Mouse (Mus musculus) c-Kit-positive CD71-positive TER-119-negative erythroid progenitor cells, embryonic 14.5 days (primary cell): Measurements from ENCODE around the gene Gpr158.
A peak's percentile ranks its signal among the peaks of the same experiment; 100 is the strongest.
"Not testable (repeated sequence)": the region's sequence is repeated elsewhere in the genome, so short reads cannot be mapped to it uniquely, and the experiment has no call there.

ENCODE experiments used
- DNase-seq: peaks from one replicate; pipeline ENCODE4 v3.0.0-alpha.2; 2013; ENCODE audit warnings: low read depth

The Gpr158 gene

GRCm38 (mm10) chr2:21367345-21368111 lies at the start of gene Gpr158:
Gene Gpr158 (plus strand): TSS chr2:21367542.
- peak; percentile 37 for DNase-seq

- DNase-seq: no peak
These were observed 23.5 kb upstream of the Gpr158 start for GRCm38 (mm10) chr2:21343821-21344220.

GRCm38 (mm10) chr2:21368351-21369170 lies 1.2 kb downstream of the Gpr158 start:
- no peak for DNase-seq

- no peak for DNase-seq
These were observed 1.8 kb downstream of the Gpr158 start for GRCm38 (mm10) chr2:21369171-21369485.

- DNase-seq: no peak
These were observed 2.2 kb downstream of the Gpr158 start for GRCm38 (mm10) chr2:21369556-21369955.

GRCm38 (mm10) chr2:21379516-21379915 lies 12.2 kb downstream of the Gpr158 start:
- DNase-seq: no peak

- DNase-seq: no peak
These were observed 25.4 kb downstream of the Gpr158 start for GRCm38 (mm10) chr2:21392727-21393126.

- no peak for DNase-seq
These were observed 30.0 kb downstream of the Gpr158 start for GRCm38 (mm10) chr2:21397347-21397746.

GRCm38 (mm10) chr2:21399657-21400056 lies 32.3 kb downstream of the Gpr158 start:
- DNase-seq: no peak

- no peak for DNase-seq
These were observed 38.3 kb downstream of the Gpr158 start for GRCm38 (mm10) chr2:21405617-21406016.

GRCm38 (mm10) chr2:21407443-21407985 lies 40.2 kb downstream of the Gpr158 start:
- DNase-seq: no peak

- DNase-seq: no peak
These were observed 41.5 kb downstream of the Gpr158 start for GRCm38 (mm10) chr2:21408821-21409220.

GRCm38 (mm10) chr2:21430288-21430687 lies 62.9 kb downstream of the Gpr158 start:
- no peak for DNase-seq

GRCm38 (mm10) chr2:21431182-21431581 lies 63.8 kb downstream of the Gpr158 start:
- DNase-seq: no peak

- DNase-seq: no peak
These were observed 72.3 kb downstream of the Gpr158 start for GRCm38 (mm10) chr2:21439626-21440025.

GRCm38 (mm10) chr2:21460606-21461005 lies 93.3 kb downstream of the Gpr158 start:
- DNase-seq: not testable (repeated sequence)

GRCm38 (mm10) chr2:21474957-21475356 lies 107.6 kb downstream of the Gpr158 start:
- DNase-seq: no peak

GRCm38 (mm10) chr2:21496881-21497280 lies 129.5 kb downstream of the Gpr158 start:
- DNase-seq: no peak

- DNase-seq: no peak
These were observed 130.6 kb downstream of the Gpr158 start for GRCm38 (mm10) chr2:21497965-21498364.

- DNase-seq: no peak
These were observed 132.1 kb downstream of the Gpr158 start for GRCm38 (mm10) chr2:21499399-21499798.

- no peak for DNase-seq
These were observed 140.1 kb downstream of the Gpr158 start for GRCm38 (mm10) chr2:21507449-21507848.

- no peak for DNase-seq
These were observed 163.4 kb downstream of the Gpr158 start for GRCm38 (mm10) chr2:21530750-21531149.

GRCm38 (mm10) chr2:21619180-21619579 lies 251.8 kb downstream of the Gpr158 start:
- no peak for DNase-seq
